Mouse (Mus musculus): Measurements from ENCODE around the gene Ube2v1.

DNA sequence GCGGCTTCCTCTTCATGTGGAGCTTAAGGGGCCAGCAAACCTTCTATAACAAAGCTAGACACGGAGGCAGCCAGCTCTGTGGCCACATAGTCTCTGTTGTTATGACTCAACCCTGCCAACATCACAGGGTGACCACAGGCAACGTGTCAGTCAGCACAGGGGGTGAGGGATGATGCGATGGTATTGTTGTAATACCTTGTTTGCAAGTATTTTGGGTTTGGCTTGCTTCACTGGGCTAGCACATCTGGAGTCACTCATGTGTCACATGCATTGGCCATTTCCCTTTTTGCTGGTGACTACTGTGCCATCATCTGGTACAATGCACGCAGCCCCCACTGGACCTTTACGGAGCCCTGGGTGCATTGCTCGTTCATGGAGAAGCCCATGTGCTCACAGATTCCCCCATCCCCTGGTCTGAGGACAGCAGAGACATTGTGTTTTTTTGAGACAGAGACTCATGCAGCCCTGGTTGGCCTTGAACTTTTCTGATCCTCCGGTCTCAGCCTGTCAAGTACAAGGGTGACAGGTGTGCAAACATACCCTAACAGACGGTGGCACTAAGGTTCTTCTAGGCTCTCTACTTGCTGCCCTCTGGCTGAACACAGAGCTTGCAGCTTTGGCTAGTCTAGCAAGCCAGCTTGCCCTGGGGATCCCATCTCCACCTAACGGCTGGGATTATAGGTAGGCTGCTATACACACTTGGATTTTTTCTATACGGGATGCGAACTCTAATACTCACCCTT, 17.6 kb upstream of the Ube2v1 start:
- TF ChIP-seq ZNF384 (IDR thresholded peaks at IDR 0.05; ENCODE audit: low read depth, low read length) (no peak), ZC3H11A (IDR thresholded peaks at IDR 0.05; ENCODE audit: borderline replicate concordance, low read depth, low read length) (no peak), HCFC1 (IDR thresholded peaks at IDR 0.05; ENCODE audit: borderline replicate concordance, insufficient read depth, low read length) (no peak), MAFK (IDR thresholded peaks at IDR 0.05; ENCODE audit: insufficient read depth, low read depth, low read length) (no peak)
